ENCODE assay signal across 28 mouse cellular contexts in genomic region chr12:108709386-108709785, GRCm38 (mm10). TPM values are rescaled to one million over a fixed set of nuclear protein-coding genes. Genes with fewer than 3 reads are reported as not detected.
DNase-seq lines count a peak whose midpoint lies in the region; ATAC-seq and TF ChIP-seq lines count a peak whose summit lies in the region.
"Had no signal": no experiment of that assay in that cellular context is flagged by ENCODE, and none has a peak within 500 bp of the region (broad histone marks: within the 10 kb centered on the region; RNA-seq: fewer than 3 reads in every experiment).

No protein-coding gene starts in this region.

- TF ChIP-seq POLR2A in lung, adult 2 months (IDR thresholded peaks at IDR 0.05; ENCODE audit: borderline replicate concordance, extremely low read depth, low read depth, low read length) = no peak

- H3K4me2 ChIP-seq in kidney, embryonic 16.5 days (replicated peaks; ENCODE audit: low read depth, low read length) = no peak overlapping the region
- H3K4me2 ChIP-seq in intestine, embryonic 14.5 days (ENCODE audit: low read length) = no peak overlapping the region
- H3K4me2 ChIP-seq in stomach, embryonic 15.5 days = no peak overlapping the region
- H3K4me2 ChIP-seq: heart, embryonic 13.5 days; hindbrain, embryonic 14.5 days; limb, embryonic 15.5 days; midbrain, embryonic 15.5 days; neural tube, embryonic 15.5 days had no signal

- 82% methylated on average over 6 of the region's 6 CpGs for WGBS in kidney, embryonic 16.5 days
- WGBS in lung, adult 2 months = 78% methylated on average over 6 of the region's 6 CpGs
- 76% methylated on average over 6 of the region's 6 CpGs for WGBS in intestine, embryonic 14.5 days
- WGBS in stomach, embryonic 15.5 days = 74% methylated on average over 6 of the region's 6 CpGs

- ATAC-seq in kidney, embryonic 16.5 days (ENCODE audit: low FRiP score, low TSS enrichment) = no peak
- no peak for ATAC-seq in intestine, embryonic 14.5 days (replicated peaks; ENCODE audit: low FRiP score, low TSS enrichment, low read depth)
- ATAC-seq in stomach, embryonic 15.5 days (ENCODE audit: insufficient read depth, low FRiP score, low read depth) = no peak
- ATAC-seq: forebrain, embryonic 16.5 days; midbrain, embryonic 15.5 days had no signal

- no peak overlapping the region for H3K9ac ChIP-seq in kidney, embryonic 16.5 days (replicated peaks; ENCODE audit: low read length)
- no peak overlapping the region for H3K9ac ChIP-seq in intestine, embryonic 14.5 days (ENCODE audit: low read length)
- H3K9ac ChIP-seq in stomach, embryonic 15.5 days = no peak overlapping the region
- H3K9ac ChIP-seq: heart, embryonic 13.5 days; hindbrain, embryonic 14.5 days; limb, embryonic 15.5 days; midbrain, embryonic 15.5 days; neural tube, embryonic 15.5 days had no signal

- no peaks in the 10 kb centered on the region for H3K9me3 ChIP-seq in kidney, embryonic 16.5 days (ENCODE audit: low read length)
- no peaks in the 10 kb centered on the region for H3K9me3 ChIP-seq in intestine, embryonic 14.5 days (ENCODE audit: control insufficient read depth, low read length)
- no peaks in the 10 kb centered on the region for H3K9me3 ChIP-seq in stomach, embryonic 15.5 days
- H3K9me3 ChIP-seq: heart, embryonic 13.5 days; limb, embryonic 10.5 days; limb, embryonic 15.5 days; midbrain, embryonic 10.5 days; midbrain, embryonic 15.5 days; neural tube, embryonic 15.5 days had no signal

- peaks cover 6% of the 10 kb centered on the region; the same call in 1 of the 2 replicates for H3K4me1 ChIP-seq in kidney, embryonic 16.5 days (ENCODE audit: insufficient read depth, low read length)
- H3K4me1 ChIP-seq in lung, adult 2 months (ENCODE audit: control insufficient read depth, insufficient read depth, low read length) = 0 out of 2 replicates have a peak, but pooled peaks cover 3% of the 10 kb centered on the region
- H3K4me1 ChIP-seq in intestine, embryonic 14.5 days (replicated peaks; ENCODE audit: control insufficient read depth, insufficient read depth, low read length) = no peaks in the 10 kb centered on the region
- H3K4me1 ChIP-seq in stomach, embryonic 15.5 days = peaks cover 6% of the 10 kb centered on the region; the same call in 1 of the 2 replicates
- H3K4me1 ChIP-seq: heart, embryonic 13.5 days; limb, embryonic 10.5 days; limb, embryonic 15.5 days; midbrain, embryonic 10.5 days; midbrain, embryonic 15.5 days; neural tube, embryonic 15.5 days had no signal

- no peaks in the 10 kb centered on the region; the same call in 1 of the 2 replicates for H3K27me3 ChIP-seq in kidney, embryonic 16.5 days (ENCODE audit: insufficient read depth, low read length)
- H3K27me3 ChIP-seq in intestine, embryonic 14.5 days (replicated peaks; ENCODE audit: control insufficient read depth, insufficient read depth, low read length) = no peaks in the 10 kb centered on the region
- no peaks in the 10 kb centered on the region for H3K27me3 ChIP-seq in stomach, embryonic 15.5 days (replicated peaks)
- H3K27me3 ChIP-seq: midbrain, embryonic 15.5 days had no signal

- H3K4me3 ChIP-seq in kidney, embryonic 16.5 days (ENCODE audit: low read length) = no peak overlapping the region
- H3K4me3 ChIP-seq in lung, adult 2 months (replicated peaks; ENCODE audit: extremely low read depth, low read depth, low read length) = no peak overlapping the region
- H3K4me3 ChIP-seq in intestine, embryonic 14.5 days (ENCODE audit: low read depth, low read length) = no peak overlapping the region
- no peak overlapping the region for H3K4me3 ChIP-seq in stomach, embryonic 15.5 days (replicated peaks)
- H3K4me3 ChIP-seq: erythroblast, embryonic 14.5 days; gastrocnemius, adult 2 months; heart, adult 2 months; heart, embryonic 13.5 days; limb, embryonic 10.5 days; limb, embryonic 15.5 days; midbrain, embryonic 10.5 days; midbrain, embryonic 15.5 days; neural tube, embryonic 15.5 days had no signal

- H3K27ac ChIP-seq in kidney, embryonic 16.5 days (ENCODE audit: low read length) = 0 out of 2 replicates have a peak overlapping the region, but pooled peaks have one; percentile 3
- H3K27ac ChIP-seq in intestine, embryonic 14.5 days (ENCODE audit: low read depth) = no peak overlapping the region
- H3K27ac ChIP-seq in stomach, embryonic 15.5 days = 0 out of 2 replicates have a peak overlapping the region, but pooled peaks have one; percentile 51
- H3K27ac ChIP-seq: gastrocnemius, adult 2 months; heart, adult 2 months; heart, embryonic 13.5 days; hindbrain, embryonic 14.5 days; limb, embryonic 10.5 days; limb, embryonic 15.5 days; midbrain, embryonic 10.5 days; midbrain, embryonic 15.5 days; neural tube, embryonic 15.5 days had no signal

- DNase-seq in kidney, adult 8-10 months = no peak
- peak; percentile 26 for DNase-seq in lung, postnatal 36 days
- no peak for DNase-seq in lung, adult 2 months
- peak; percentile 44 for DNase-seq in intestine, embryonic 14.5 days (ENCODE audit: low spot score)
- DNase-seq in thymus, postnatal 10 days (ENCODE audit: low spot score in 2 of 2) = no peak
- DNase-seq in embryo, embryonic 10.5 days (ENCODE audit: low spot score) = no peak
- DNase-seq: adrenal gland, postnatal 14 days; cerebellum, adult 11 months; cerebellum, adult 9-11 months; gastrocnemius, adult 2 months; gastrocnemius, postnatal 36 days; heart, postnatal 10 days; layer of hippocampus, postnatal 36 days; lung, postnatal 10 days; right cerebral cortex, postnatal 25 days; thymus, postnatal 25 days had no signal

- TF ChIP-seq CTCF in lung, adult 2 months (IDR thresholded peaks at IDR 0.05; ENCODE audit: insufficient read depth, low read length) = no peak

- H3K36me3 ChIP-seq in kidney, embryonic 16.5 days (ENCODE audit: insufficient read depth, low read length) = no peaks in the 10 kb centered on the region
- no peaks in the 10 kb centered on the region for H3K36me3 ChIP-seq in intestine, embryonic 14.5 days (ENCODE audit: control insufficient read depth, insufficient read depth, low read length)
- no peaks in the 10 kb centered on the region for H3K36me3 ChIP-seq in stomach, embryonic 15.5 days
- H3K36me3 ChIP-seq: heart, embryonic 13.5 days; limb, embryonic 10.5 days; limb, embryonic 15.5 days; midbrain, embryonic 10.5 days; midbrain, embryonic 15.5 days; neural tube, embryonic 15.5 days had no signal

RNA-seq across cellular contexts. Expression of gene Degs2, which starts 7.3 kb away (rescaled TPM):
- polyA plus RNA-seq in kidney, embryonic 16.5 days (2015; fragmentation: Nextera tagmentation; extraction: Ambion mirVana) = 10.6 and 12.1 TPM in 2 replicates
- polyA plus RNA-seq in lung, adult 2 months (2012; rRNA removed) = 2.0 and 5.3 TPM in 2 replicates
- 43.9 and 51.6 TPM in 2 replicates for polyA plus RNA-seq in intestine, embryonic 14.5 days (2014; fragmentation: Nextera tagmentation; extraction: Ambion mirVana)
- 35.2 and 37.4 TPM in 2 replicates for polyA plus RNA-seq in stomach, embryonic 15.5 days (2015; fragmentation: Nextera tagmentation; extraction: Ambion mirVana)
- polyA plus RNA-seq: erythroblast, embryonic 14.5 days had no signal

Comparison
In these comparisons a context has a peak if more than half of its experiments do, and no peak if none do; other contexts are left out.
1. DNase-seq: peak in lung, postnatal 36 days (single experiment) and intestine, embryonic 14.5 days (single experiment); none in kidney, adult 8-10 months (0 of 2), lung, adult 2 months (single experiment), thymus, postnatal 10 days (0 of 2) and embryo, embryonic 10.5 days (single experiment).